Mouse (Mus musculus) heart, embryonic 14.5 days (tissue): ENCODE measurements at regions not wholly inside any gene's neighbourhood (a gene's known extent, or its start where the extent isn't known, plus 50 kb on each side); places are given as distances from the start of the nearest gene placed in this dataset.

ENCODE experiments used
- ATAC-seq: fragments of 200-750 bp; cut with Nextera tagmentation; 2 replicates; pipeline ENCODE4 v1.8.0; 2017; ENCODE audit warnings: low read depth, moderate TSS enrichment; ENCODE audit not compliant: insufficient number of reproducible peaks, insufficient read depth, low FRiP score
- H3K27ac ChIP-seq, 2 experiments: fragments of 200-500 bp in 1 of 2; fragments of 300-500 bp in 1 of 2; sonication (generic) in 1 of 2; replicated peaks in 1 of 2; 2 replicates each; pipeline ENCODE4 v1.5.1; 2012 to 2014; ENCODE audit warnings: low read depth in 2 of 2, low read length in 2 of 2, control low read depth in 1 of 2, mild to moderate bottlenecking in 1 of 2, mixed read lengths in 1 of 2; ENCODE audit not compliant: control insufficient read depth in 1 of 2, insufficient read depth in 1 of 2
- H3K27me3 ChIP-seq: fragments of 300-500 bp; sonication (generic); 2 replicates; pipeline ENCODE4 v1.6.1; 2014; ENCODE audit warnings: mild to moderate bottlenecking, low read length, control low read depth; ENCODE audit not compliant: control insufficient read depth, insufficient read depth
- H3K36me3 ChIP-seq: fragments of 300-500 bp; sonication (generic); 2 replicates; pipeline ENCODE4 v1.6.1; 2014; ENCODE audit warnings: mild to moderate bottlenecking, control low read depth, low read length, mixed read lengths; ENCODE audit not compliant: control insufficient read depth, insufficient read depth
- H3K4me1 ChIP-seq, 2 experiments: fragments of 200-500 bp in 1 of 2; fragments of 300-500 bp in 1 of 2; sonication (generic) in 1 of 2; 2 replicates each; pipeline ENCODE4 v1.6.1; 2012 to 2014; ENCODE audit warnings: low read length in 2 of 2, control low read depth in 1 of 2, mixed read lengths in 1 of 2; ENCODE audit not compliant: control insufficient read depth in 2 of 2, insufficient read depth in 2 of 2
- H3K4me2 ChIP-seq: fragments of 300-500 bp; sonication (generic); 2 replicates; pipeline ENCODE4 v1.6.1; 2014; ENCODE audit warnings: mild to moderate bottlenecking, low read length
- H3K4me3 ChIP-seq, 2 experiments: fragments of 200-500 bp in 1 of 2; fragments of 300-500 bp in 1 of 2; sonication (generic) in 1 of 2; 2 replicates each; pipeline ENCODE4 v1.5.1; 2012 to 2014; ENCODE audit warnings: low read length in 2 of 2, mild to moderate bottlenecking in 2 of 2, control low read depth in 1 of 2, low read depth in 1 of 2, moderate library complexity in 1 of 2; ENCODE audit not compliant: control insufficient read depth in 1 of 2, insufficient read depth in 1 of 2
- H3K9ac ChIP-seq: fragments of 300-500 bp; sonication (generic); 2 replicates; pipeline ENCODE4 v1.6.1; 2014; ENCODE audit warnings: mild to moderate bottlenecking, low read length
- H3K9me3 ChIP-seq: fragments of 300-500 bp; sonication (generic); 2 replicates; pipeline ENCODE4 v1.6.1; 2016; ENCODE audit warnings: low read length, control low read depth; ENCODE audit not compliant: control insufficient read depth
- WGBS: fragments of 180-500 bp; shearing (Covaris S2); extraction: QIAGEN DNeasy Blood & Tissue Kit; methylation state at CpG from one replicate; pipeline ENCODE4 v1.1.7; 2014; 5-methylcytosine and 5-hydroxymethylcytosine counted together

- Histone ChIP-seq H3K4me1 (peaks cover 9 to 12% of the 10 kb centered on the region in 2 experiments), H3K4me2 (no peak overlapping the region), H3K27ac (no peak overlapping the region), H3K36me3 (no peaks in the 10 kb centered on the region), H3K9ac (no peak overlapping the region), H3K9me3 (no peaks in the 10 kb centered on the region), H3K27me3 (peaks cover 16% of the 10 kb centered on the region; the same call in 1 of the 2 replicates), H3K4me3 (no peak overlapping the region)
- WGBS, result 93% methylated on average over 5 of the region's 5 CpGs
- no peak for ATAC-seq
These were observed 110.1 kb upstream of the Tbx3 start for GRCm38 (mm10) chr5:119560392-119560791.

GRCm38 (mm10) chr5:119561531-119561930 lies 108.9 kb upstream of the Tbx3 start:
- peaks cover 16% of the 10 kb centered on the region; the same call in 1 of the 2 replicates for H3K27me3 ChIP-seq
- no peaks in the 10 kb centered on the region for H3K9me3 ChIP-seq
- no peak overlapping the region for H3K9ac ChIP-seq
- no peaks in the 10 kb centered on the region for H3K36me3 ChIP-seq
- 88% methylated on average over 7 of the region's 7 CpGs for WGBS
- H3K4me2 ChIP-seq, result no peak overlapping the region
- no peak overlapping the region for H3K27ac ChIP-seq
- no peak for ATAC-seq
- peaks cover 9 to 12% of the 10 kb centered on the region in 2 experiments for H3K4me1 ChIP-seq
- no peak overlapping the region for H3K4me3 ChIP-seq

GRCm38 (mm10) chr5:119563510-119564351 lies 106.7 kb upstream of the Tbx3 start:
- peak overlapping the region; percentile 35 for H3K4me2 ChIP-seq
- no peaks in the 10 kb centered on the region for H3K36me3 ChIP-seq
- peak; percentile 35; the same call in 1 of the 2 replicates for ATAC-seq
- H3K27me3 ChIP-seq, result peaks cover 16% of the 10 kb centered on the region; the same call in 1 of the 2 replicates
- no peak overlapping the region for H3K9ac ChIP-seq
- 24% methylated on average over 33 of the region's 33 CpGs for WGBS
- peaks cover 9 to 12% of the 10 kb centered on the region in 2 experiments for H3K4me1 ChIP-seq
- no peaks in the 10 kb centered on the region for H3K9me3 ChIP-seq
- H3K27ac ChIP-seq, result no peak overlapping the region
- H3K4me3 ChIP-seq, result no peak overlapping the region

- H3K27ac ChIP-seq, result no peak overlapping the region
- no peak overlapping the region for H3K4me2 ChIP-seq
- H3K36me3 ChIP-seq, result no peaks in the 10 kb centered on the region
- peaks cover 9 to 12% of the 10 kb centered on the region in 2 experiments for H3K4me1 ChIP-seq
- ATAC-seq, result no peak
- H3K27me3 ChIP-seq, result peaks cover 16% of the 10 kb centered on the region; the same call in 1 of the 2 replicates
- no peak overlapping the region for H3K4me3 ChIP-seq
- no peak overlapping the region for H3K9ac ChIP-seq
- H3K9me3 ChIP-seq, result peaks cover 6% of the 10 kb centered on the region
- WGBS, result 81% methylated on average over 11 of the region's 11 CpGs
These were observed 102.8 kb upstream of the Tbx3 start for GRCm38 (mm10) chr5:119567639-119568038.

GRCm38 (mm10) chr5:119570054-119570453 lies 100.4 kb upstream of the Tbx3 start:
- Histone ChIP-seq H3K9me3 (peaks cover 12% of the 10 kb centered on the region), H3K4me3 (no peak overlapping the region), H3K27me3 (no peaks in the 10 kb centered on the region; the same call in 1 of the 2 replicates), H3K4me1 (peaks cover 0 to 8% of the 10 kb centered on the region in 2 experiments; a peak in 3 of 4 replicates), H3K4me2 (no peak overlapping the region), H3K27ac (no peak overlapping the region), H3K9ac (no peak overlapping the region), H3K36me3 (no peaks in the 10 kb centered on the region)
- no peak for ATAC-seq
- 57% methylated on average over 8 of the region's 8 CpGs for WGBS

GRCm38 (mm10) chr5:119571644-119572043 lies 98.8 kb upstream of the Tbx3 start:
- Histone ChIP-seq H3K27ac (no peak overlapping the region), H3K36me3 (no peaks in the 10 kb centered on the region), H3K4me3 (no peak overlapping the region), H3K4me1 (peaks cover 5 to 13% of the 10 kb centered on the region in 2 experiments; a peak in 3 of 4 replicates), H3K27me3 (no peaks in the 10 kb centered on the region), H3K4me2 (no peak overlapping the region), H3K9ac (no peak overlapping the region), H3K9me3 (peaks cover 12% of the 10 kb centered on the region)
- WGBS, result 92% methylated on average over 3 of the region's 3 CpGs
- ATAC-seq, result no peak

GRCm38 (mm10) chr5:119575124-119575523 lies 95.3 kb upstream of the Tbx3 start:
- 3% methylated on average over 14 of the region's 14 CpGs for WGBS
- no peaks in the 10 kb centered on the region for H3K36me3 ChIP-seq
- H3K27ac ChIP-seq, result peak overlapping the region; percentile 71 to 88
- H3K9me3 ChIP-seq, result peaks cover 12% of the 10 kb centered on the region
- no peak overlapping the region for H3K9ac ChIP-seq
- peaks cover 6 to 14% of the 10 kb centered on the region in 2 experiments for H3K4me1 ChIP-seq
- H3K27me3 ChIP-seq, result no peaks in the 10 kb centered on the region
- no peak overlapping the region for H3K4me3 ChIP-seq
- H3K4me2 ChIP-seq, result peak overlapping the region; percentile 39
- peak; percentile 93 for ATAC-seq
